Mouse (Mus musculus): ENCODE data around the gene Slc39a2.

Gene Slc39a2

GRCm38 (mm10) chr14:51896539-51897170 is 4.0 kb downstream of the Slc39a2 start:
- in situ Hi-C loops (cut with MboI; ENCODE audit: unreplicated experiment in 2 of 2), result loop anchor here in 1 of 2 experiments (5.0 to 25.0 kb wide), 2 partner anchors 441 to 1109 kb away; partner anchors contain the start of gene Ttc5

GRCm38 (mm10) chr14:51899351-51899750 is 6.7 kb downstream of the Slc39a2 start:
- in situ Hi-C loops (cut with MboI; ENCODE audit: unreplicated experiment in 2 of 2), result loop anchor here in 1 of 2 experiments (5.0 to 25.0 kb wide), 2 partner anchors 438 to 1112 kb away; partner anchors contain the start of gene Ttc5

GRCm38 (mm10) chr14:51902806-51903710 is 10.4 kb downstream of the Slc39a2 start:
- in situ Hi-C loops (cut with MboI; ENCODE audit: unreplicated experiment in 2 of 2), result loop anchor here (5.0 to 10.0 kb wide), 4 partner anchors 119 to 442 kb away; partner anchors contain the start of gene Zfp219 (in 2 of the 2)

GRCm38 (mm10) chr14:51903782-51904181 is 11.1 kb downstream of the Slc39a2 start:
- in situ Hi-C loops (cut with MboI; ENCODE audit: unreplicated experiment in 2 of 2), result loop anchor here (5.0 to 10.0 kb wide), 4 partner anchors 119 to 441 kb away; partner anchors contain the start of gene Zfp219 (in 2 of the 2)

GRCm38 (mm10) chr14:51904706-51905105 is 12.0 kb downstream of the Slc39a2 start:
- in situ Hi-C loops (cut with MboI; ENCODE audit: unreplicated experiment in 2 of 2), result loop anchor here (5.0 to 10.0 kb wide), 4 partner anchors 118 to 440 kb away; partner anchors contain the start of gene Zfp219 (in 2 of the 2)

- in situ Hi-C loops (cut with MboI; ENCODE audit: unreplicated experiment in 2 of 2), result loop anchor here (10.0 kb wide), 2 partner anchors 219 to 439 kb away; no protein-coding TSS in a partner anchor
Measured at GRCm38 (mm10) chr14:51906102-51906501, 13.4 kb downstream of the Slc39a2 start.

- in situ Hi-C loops (cut with MboI; ENCODE audit: unreplicated experiment in 2 of 2), result no loop called here
Measured at GRCm38 (mm10) chr14:51911301-51911700, 18.6 kb downstream of the Slc39a2 start.

GRCm38 (mm10) chr14:51912391-51913061 is 19.8 kb downstream of the Slc39a2 start:
- in situ Hi-C loops (cut with MboI; ENCODE audit: unreplicated experiment in 2 of 2), result no loop called here

GRCm38 (mm10) chr14:51913062-51913959 is 20.6 kb downstream of the Slc39a2 start:
- in situ Hi-C loops (cut with MboI; ENCODE audit: unreplicated experiment in 2 of 2), result no loop called here

GRCm38 (mm10) chr14:51913960-51914762 is 21.5 kb downstream of the Slc39a2 start, which contains the start of gene Ndrg2:
Ndrg2 (minus strand) TSS chr14:51914158.
- in situ Hi-C loops (cut with MboI; ENCODE audit: unreplicated experiment in 2 of 2), result no loop called here

GRCm38 (mm10) chr14:51915030-51915429 is 22.3 kb downstream of the Slc39a2 start:
- in situ Hi-C loops (cut with MboI; ENCODE audit: unreplicated experiment in 2 of 2), result no loop called here

- in situ Hi-C loops (cut with MboI; ENCODE audit: unreplicated experiment in 2 of 2), result no loop called here
Measured at GRCm38 (mm10) chr14:51916539-51916938, 23.9 kb downstream of the Slc39a2 start.

- in situ Hi-C loops (cut with MboI; ENCODE audit: unreplicated experiment in 2 of 2), result no loop called here
Measured at GRCm38 (mm10) chr14:51918125-51918524, 25.4 kb downstream of the Slc39a2 start, which contains the start of gene Tppp2. Tppp2 (plus strand) TSS chr14:51918425.

GRCm38 (mm10) chr14:51918966-51919365 is 26.3 kb downstream of the Slc39a2 start:
- in situ Hi-C loops (cut with MboI; ENCODE audit: unreplicated experiment in 2 of 2), result no loop called here

- in situ Hi-C loops (cut with MboI; ENCODE audit: unreplicated experiment in 2 of 2), result no loop called here
Measured at GRCm38 (mm10) chr14:51921759-51922570, 29.3 kb downstream of the Slc39a2 start.

GRCm38 (mm10) chr14:51922571-51922865 is 29.8 kb downstream of the Slc39a2 start, which contains the start of gene Rnase13:
Rnase13 (minus strand) TSS chr14:51922773.
- in situ Hi-C loops (cut with MboI; ENCODE audit: unreplicated experiment in 2 of 2), result no loop called here

- in situ Hi-C loops (cut with MboI; ENCODE audit: unreplicated experiment in 2 of 2), result no loop called here
Measured at GRCm38 (mm10) chr14:51922910-51923309, 30.2 kb downstream of the Slc39a2 start.

- in situ Hi-C loops (cut with MboI; ENCODE audit: unreplicated experiment in 2 of 2), result no loop called here
Measured at GRCm38 (mm10) chr14:51923492-51923891, 30.8 kb downstream of the Slc39a2 start.

All from v-Abl transformed pro-B cells (cell line).